Mouse (Mus musculus) intestine, embryonic 14.5 days (tissue): Measurements from ENCODE around the gene Pitpnm1. TPM values are rescaled to one million over a fixed set of nuclear protein-coding genes. Genes with fewer than 3 reads are reported as not detected.

Experiments used
- ATAC-seq: fragments of 200-750 bp; cut with Nextera tagmentation; replicated peaks from 2 replicates; pipeline ENCODE4 v1.8.0; 2017; ENCODE audit warnings: low read depth, moderate number of reproducible peaks, moderate TSS enrichment, moderate library complexity; ENCODE audit not compliant: low FRiP score, low TSS enrichment
- DNase-seq: peaks from one replicate; pipeline ENCODE4 v3.0.0-alpha.2; 2018; ENCODE audit warnings: low spot score
- H3K27ac ChIP-seq: fragments of 300-500 bp; sonication (generic); 2 replicates; pipeline ENCODE4 v1.5.1; 2014; ENCODE audit warnings: low read depth, mild to moderate bottlenecking, control low read depth
- H3K27me3 ChIP-seq: fragments of 300-500 bp; sonication (generic); replicated peaks from 2 replicates; pipeline ENCODE4 v1.6.1; 2014; ENCODE audit warnings: low read length, control low read depth; ENCODE audit not compliant: control insufficient read depth, insufficient read depth
- H3K36me3 ChIP-seq: fragments of 300-500 bp; sonication (generic); 2 replicates; pipeline ENCODE4 v1.6.1; 2014; ENCODE audit warnings: low read length, control low read depth; ENCODE audit not compliant: control insufficient read depth, insufficient read depth
- H3K4me1 ChIP-seq: fragments of 300-500 bp; sonication (generic); replicated peaks from 2 replicates; pipeline ENCODE4 v1.6.1; 2014; ENCODE audit warnings: low read length, control low read depth, mixed read lengths; ENCODE audit not compliant: control insufficient read depth, insufficient read depth
- H3K4me2 ChIP-seq: fragments of 300-500 bp; sonication (generic); 2 replicates; pipeline ENCODE4 v1.6.1; 2014; ENCODE audit warnings: low read length
- H3K4me3 ChIP-seq: fragments of 300-500 bp; sonication (generic); 2 replicates; pipeline ENCODE4 v1.5.1; 2014; ENCODE audit warnings: low read depth, low read length, control low read depth, mixed read lengths
- H3K9ac ChIP-seq: fragments of 300-500 bp; sonication (generic); 2 replicates; pipeline ENCODE4 v1.6.1; 2014; ENCODE audit warnings: mild to moderate bottlenecking, low read length
- H3K9me3 ChIP-seq: fragments of 300-500 bp; sonication (generic); 2 replicates; pipeline ENCODE4 v1.6.1; 2016; ENCODE audit warnings: low read length, control low read depth; ENCODE audit not compliant: control insufficient read depth
- WGBS: fragments of 180-500 bp; shearing (Covaris S2); extraction: QIAGEN DNeasy Blood & Tissue Kit; methylation state at CpG from one replicate; pipeline ENCODE4 v1.1.7; 2014; 5-methylcytosine and 5-hydroxymethylcytosine counted together
- polyA plus RNA-seq: library from polyadenylated mRNA; unstranded; fragments of >200 nt; fragmentation: Nextera tagmentation; extraction: Ambion mirVana; gene quantifications from 2 replicates; pipeline ENCODE4 v1.2.1, GENCODE M21; 2014

Pitpnm1 gene
- polyA plus RNA-seq, 1 experiment from 2014 or later: 14.3 TPM

DNA sequence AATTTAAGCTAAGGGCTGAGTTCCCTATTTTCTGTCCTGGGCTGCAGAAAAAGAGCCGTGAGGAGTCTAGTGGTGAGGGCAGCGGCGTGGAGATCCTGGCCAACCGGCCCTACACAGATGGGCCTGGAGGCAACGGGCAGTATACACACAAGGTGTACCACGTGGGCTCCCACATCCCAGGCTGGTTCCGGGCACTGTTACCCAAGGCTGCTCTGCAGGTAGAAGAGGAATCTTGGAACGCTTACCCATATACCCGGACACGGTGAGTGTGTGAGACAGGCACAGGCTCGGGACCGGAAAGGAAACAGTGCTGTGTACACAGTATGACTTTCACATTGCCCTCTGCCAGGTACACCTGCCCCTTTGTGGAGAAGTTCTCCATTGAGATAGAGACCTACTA, 2.8 kb downstream of the Pitpnm1 start:
- Histone ChIP-seq H3K4me1 (peaks cover 24% of the 10 kb centered on the region; the same call in 1 of the 2 replicates), H3K36me3 (no peaks in the 10 kb centered on the region), H3K9me3 (no peaks in the 10 kb centered on the region), H3K4me2 (no peak overlapping the region), H3K9ac (no peak overlapping the region), H3K27me3 (peaks cover 23% of the 10 kb centered on the region), H3K4me3 (no peak overlapping the region), H3K27ac (no peak overlapping the region)
- WGBS: 92% methylated on average over 12 of the region's 12 CpGs
- ATAC-seq (no peak), DNase-seq (no peak)

DNA sequence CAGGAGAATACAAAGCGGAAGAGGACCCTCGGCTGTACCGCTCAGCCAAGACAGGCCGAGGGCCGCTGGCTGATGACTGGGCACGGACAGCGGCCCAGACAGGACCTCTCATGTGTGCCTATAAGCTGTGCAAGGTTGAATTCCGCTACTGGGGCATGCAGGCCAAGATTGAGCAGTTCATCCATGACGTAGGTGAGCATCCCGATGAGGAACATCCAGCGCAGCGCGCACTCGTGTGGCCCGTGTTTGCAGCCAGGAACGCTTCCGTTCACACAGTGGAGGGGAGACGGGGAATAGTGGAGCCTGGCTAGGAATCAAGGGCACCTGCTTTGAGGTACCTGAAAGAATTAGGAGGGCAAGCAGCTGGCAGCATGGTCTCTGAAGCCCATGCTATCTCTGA, 3.5 kb downstream of the Pitpnm1 start:
- peaks cover 20% of the 10 kb centered on the region; the same call in 1 of the 2 replicates for H3K4me1 ChIP-seq
- no peaks in the 10 kb centered on the region for H3K9me3 ChIP-seq
- H3K36me3 ChIP-seq: no peaks in the 10 kb centered on the region
- ATAC-seq (no peak), DNase-seq (no peak)
- WGBS: 95% methylated on average over 18 of the region's 18 CpGs
- no peak overlapping the region for H3K4me2 ChIP-seq
- no peak overlapping the region for H3K9ac ChIP-seq
- no peak overlapping the region for H3K4me3 ChIP-seq
- H3K27ac ChIP-seq: no peak overlapping the region
- H3K27me3 ChIP-seq: peaks cover 23% of the 10 kb centered on the region

GRCm38 (mm10) chr19:4103792-4104191, 4.0 kb downstream of the Pitpnm1 start:
- 68% methylated on average over 3 of the region's 3 CpGs for WGBS
- no peaks in the 10 kb centered on the region for H3K36me3 ChIP-seq
- H3K27ac ChIP-seq: no peak overlapping the region
- DNase-seq (no peak), ATAC-seq (no peak)
- peaks cover 16% of the 10 kb centered on the region; the same call in 1 of the 2 replicates for H3K4me1 ChIP-seq
- H3K9me3 ChIP-seq: no peaks in the 10 kb centered on the region
- H3K9ac ChIP-seq: no peak overlapping the region
- no peak overlapping the region for H3K4me3 ChIP-seq
- H3K4me2 ChIP-seq: no peak overlapping the region
- peaks cover 23% of the 10 kb centered on the region for H3K27me3 ChIP-seq

GRCm38 (mm10) chr19:4104675-4105194, 4.9 kb downstream of the Pitpnm1 start:
- no peak overlapping the region for H3K9ac ChIP-seq
- H3K27me3 ChIP-seq: peaks cover 23% of the 10 kb centered on the region
- no peaks in the 10 kb centered on the region for H3K9me3 ChIP-seq
- H3K4me3 ChIP-seq: no peak overlapping the region
- no peak overlapping the region for H3K4me2 ChIP-seq
- H3K27ac ChIP-seq: no peak overlapping the region
- H3K4me1 ChIP-seq: peaks cover 11% of the 10 kb centered on the region; the same call in 1 of the 2 replicates
- 94% methylated on average over 16 of the region's 16 CpGs for WGBS
- ATAC-seq (no peak), DNase-seq (no peak)
- no peaks in the 10 kb centered on the region for H3K36me3 ChIP-seq

GRCm38 (mm10) chr19:4106654-4107053, 6.9 kb downstream of the Pitpnm1 start:
- Histone ChIP-seq H3K27me3 (peaks cover 9% of the 10 kb centered on the region), H3K36me3 (peaks cover 4% of the 10 kb centered on the region; the same call in 1 of the 2 replicates), H3K9me3 (no peaks in the 10 kb centered on the region), H3K27ac (no peak overlapping the region), H3K4me2 (no peak overlapping the region), H3K9ac (no peak overlapping the region), H3K4me3 (no peak overlapping the region), H3K4me1 (no peaks in the 10 kb centered on the region)
- no peak for ATAC-seq
- WGBS: 90% methylated on average over 14 of the region's 14 CpGs
- no peak for DNase-seq

DNA sequence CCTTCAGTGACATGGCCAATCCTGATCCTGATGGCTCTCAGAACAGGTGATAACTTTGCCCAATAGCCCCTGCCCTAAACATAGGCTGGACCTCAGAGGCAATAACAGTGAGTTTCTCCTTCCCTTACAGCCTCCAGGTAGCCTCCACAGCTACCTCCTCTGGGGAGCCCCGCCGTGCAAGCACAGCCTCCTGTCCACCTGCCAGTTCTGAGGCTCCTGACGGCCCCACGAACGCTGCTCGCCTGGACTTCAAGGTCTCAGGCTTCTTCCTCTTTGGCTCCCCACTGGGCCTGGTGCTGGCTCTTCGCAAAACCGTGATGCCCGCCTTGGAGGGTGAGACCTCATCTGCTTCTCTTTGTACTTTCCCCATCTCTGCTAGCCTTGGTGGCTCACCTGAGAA, 8.7 kb downstream of the Pitpnm1 start:
- H3K4me1 ChIP-seq: peaks cover 4% of the 10 kb centered on the region; the same call in 1 of the 2 replicates
- no peak overlapping the region for H3K27ac ChIP-seq
- H3K9ac ChIP-seq: no peak overlapping the region
- no peak for ATAC-seq
- H3K27me3 ChIP-seq: no peaks in the 10 kb centered on the region
- no peak for DNase-seq
- H3K36me3 ChIP-seq: peaks cover 22% of the 10 kb centered on the region
- H3K9me3 ChIP-seq: no peaks in the 10 kb centered on the region
- H3K4me2 ChIP-seq: no peak overlapping the region
- 88% methylated on average over 9 of the region's 9 CpGs for WGBS
- no peak overlapping the region for H3K4me3 ChIP-seq

DNA sequence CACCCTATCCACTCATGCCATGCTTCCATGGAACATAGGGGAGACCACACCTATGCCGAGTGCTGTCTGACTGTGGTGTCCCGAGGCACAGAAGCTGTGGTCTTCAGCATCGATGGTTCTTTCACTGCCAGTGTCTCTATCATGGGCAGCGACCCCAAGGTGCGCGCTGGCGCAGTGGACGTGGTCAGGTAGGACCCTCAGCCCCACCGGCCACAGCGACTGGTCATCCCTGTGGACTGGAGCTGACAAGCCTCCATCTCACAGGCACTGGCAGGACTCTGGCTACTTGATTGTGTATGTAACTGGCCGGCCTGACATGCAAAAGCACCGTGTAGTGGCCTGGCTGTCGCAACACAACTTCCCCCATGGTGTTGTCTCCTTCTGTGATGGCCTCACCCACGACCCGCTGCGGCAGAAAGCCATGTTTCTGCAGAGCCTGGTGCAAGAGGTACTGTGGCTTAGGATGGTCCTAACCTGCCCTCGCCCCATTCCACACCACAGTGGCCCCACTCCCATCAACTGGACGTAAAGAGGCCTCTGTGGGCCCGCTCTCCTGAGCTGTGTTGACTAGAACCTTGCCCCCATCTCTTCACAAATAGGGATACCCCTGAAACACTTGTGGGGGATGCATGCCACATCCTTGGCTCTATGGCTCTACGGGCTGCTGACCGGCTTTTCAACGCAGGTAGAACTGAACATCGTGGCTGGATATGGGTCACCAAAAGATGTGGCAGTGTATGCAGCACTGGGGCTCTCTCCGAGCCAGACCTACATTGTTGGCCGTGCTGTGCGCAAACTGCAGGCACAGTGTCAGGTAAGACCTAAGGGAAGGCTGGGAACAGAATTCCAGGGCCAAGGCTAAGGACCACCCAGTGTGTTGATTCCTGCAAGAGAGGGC, 12.5 kb downstream of the Pitpnm1 start:
- Histone ChIP-seq H3K9me3 (no peaks in the 10 kb centered on the region), H3K9ac (no peak overlapping the region), H3K27me3 (no peaks in the 10 kb centered on the region), H3K4me1 (peaks cover 9% of the 10 kb centered on the region; the same call in 1 of the 2 replicates), H3K4me3 (no peak overlapping the region), H3K4me2 (no peak overlapping the region), H3K27ac (no peak overlapping the region), H3K36me3 (peaks cover 56% of the 10 kb centered on the region)
- DNase-seq (no peak), ATAC-seq (no peak)
- 95% methylated on average over 26 of the region's 26 CpGs for WGBS

GRCm38 (mm10) chr19:4113186-4113805, 13.5 kb downstream of the Pitpnm1 start:
- H3K27me3 ChIP-seq: no peaks in the 10 kb centered on the region
- peaks cover 9% of the 10 kb centered on the region; the same call in 1 of the 2 replicates for H3K4me1 ChIP-seq
- H3K4me2 ChIP-seq: 0 out of 2 replicates have a peak overlapping the region, but pooled peaks have one; percentile 9
- peaks cover 66% of the 10 kb centered on the region for H3K36me3 ChIP-seq
- no peak overlapping the region for H3K9ac ChIP-seq
- H3K9me3 ChIP-seq: no peaks in the 10 kb centered on the region
- no peak overlapping the region for H3K4me3 ChIP-seq
- H3K27ac ChIP-seq: peak overlapping the region; percentile 24; the same call in 1 of the 2 replicates
- DNase-seq (no peak), ATAC-seq (no peak; the same call in 1 of the 2 replicates)
- 63% methylated on average over 13 of the region's 13 CpGs for WGBS
